Mouse (Mus musculus): ENCODE results near the gene Rorc.

The Rorc gene

GRCm38 (mm10) chr3:94372641-94373040 is at the start of gene Rorc:
Gene Rorc, plus strand, starts transcription at chr3:94372794.
- DNase-seq, result peak; percentile 60

- DNase-seq, result no peak
Observed at GRCm38 (mm10) chr3:94328681-94329080, 43.9 kb upstream of the Rorc start.

GRCm38 (mm10) chr3:94334442-94334841 is 38.2 kb upstream of the Rorc start:
- no peak for DNase-seq

- no peak for DNase-seq
Observed at GRCm38 (mm10) chr3:94338522-94338921, 34.1 kb upstream of the Rorc start.

GRCm38 (mm10) chr3:94341959-94342422 is 30.6 kb upstream of the Rorc start, which contains the start of gene Them5:
Gene Them5, plus strand, starts transcription at chr3:94342099.
- DNase-seq, result no peak

GRCm38 (mm10) chr3:94342552-94342951 is 30.0 kb upstream of the Rorc start:
- DNase-seq, result no peak

- DNase-seq, result no peak
Observed at GRCm38 (mm10) chr3:94344182-94344581, 28.4 kb upstream of the Rorc start.

GRCm38 (mm10) chr3:94344897-94345296 is 27.7 kb upstream of the Rorc start:
- no peak for DNase-seq

GRCm38 (mm10) chr3:94348146-94348545 is 24.4 kb upstream of the Rorc start:
- no peak for DNase-seq

- DNase-seq, result no peak
Observed at GRCm38 (mm10) chr3:94360812-94361211, 11.8 kb upstream of the Rorc start.

GRCm38 (mm10) chr3:94362138-94362537 is 10.5 kb upstream of the Rorc start, which contains the start of gene C2cd4d:
Gene C2cd4d, plus strand, starts transcription at chr3:94362438.
- no peak for DNase-seq

GRCm38 (mm10) chr3:94363291-94364153 is 9.1 kb upstream of the Rorc start:
- DNase-seq, result peak; percentile 60

GRCm38 (mm10) chr3:94364154-94364526 is 8.5 kb upstream of the Rorc start:
- DNase-seq, result no peak

GRCm38 (mm10) chr3:94366761-94367160 is 5.8 kb upstream of the Rorc start:
- peak; percentile 82 for DNase-seq

GRCm38 (mm10) chr3:94367511-94367910 is 5.1 kb upstream of the Rorc start:
- DNase-seq, result no peak

- DNase-seq, result no peak
Observed at GRCm38 (mm10) chr3:94368631-94369030, 4.0 kb upstream of the Rorc start.

- DNase-seq, result no peak
Observed at GRCm38 (mm10) chr3:94369709-94370108, 2.9 kb upstream of the Rorc start.

- DNase-seq, result peak; percentile 66
Observed at GRCm38 (mm10) chr3:94371637-94372036, 957 bp upstream of the Rorc start.

GRCm38 (mm10) chr3:94372038-94372437 is 556 bp upstream of the Rorc start:
- no peak for DNase-seq

GRCm38 (mm10) chr3:94373090-94373489 is 496 bp downstream of the Rorc start:
- DNase-seq, result peak; percentile 37

- DNase-seq, result peak; percentile 60
Observed at GRCm38 (mm10) chr3:94373597-94374011, 1.0 kb downstream of the Rorc start.

- DNase-seq, result no peak
Observed at GRCm38 (mm10) chr3:94374636-94375035, 2.0 kb downstream of the Rorc start.

GRCm38 (mm10) chr3:94375146-94375545 is 2.6 kb downstream of the Rorc start:
- no peak for DNase-seq

GRCm38 (mm10) chr3:94375861-94376260 is 3.3 kb downstream of the Rorc start:
- DNase-seq, result no peak
